Mouse (Mus musculus) MEL (cell line): Measurements from ENCODE around the gene Abcc2. TPM values are rescaled to one million over a fixed set of nuclear protein-coding genes. Genes with fewer than 3 reads are reported as not detected.

Experiments used
- DNase-seq: peaks from one replicate; pipeline ENCODE4 v3.0.0; 2011; ENCODE audit warnings: low read depth, low spot score
- H3K27ac ChIP-seq: 2 replicates; pipeline ENCODE4 v1.5.1; 2012; ENCODE audit warnings: low read depth, mild to moderate bottlenecking, control low read depth, low read length, moderate library complexity; ENCODE audit not compliant: control insufficient read depth
- H3K27me3 ChIP-seq, 2 experiments: fragments of 150-350 bp in 1 of 2; sonication (generic) in 1 of 2; 2 replicates each; pipeline ENCODE4 v1.6.1; 2012; ENCODE audit warnings: low read length in 2 of 2, mild to moderate bottlenecking in 2 of 2, improper control_type of control experiment in 1 of 2, moderate library complexity in 1 of 2; ENCODE audit not compliant: insufficient read depth in 2 of 2, control insufficient read depth in 1 of 2
- H3K36me3 ChIP-seq, 2 experiments: 2 replicates each; pipeline ENCODE4 v1.6.1; 2012 to 2014; ENCODE audit warnings: low read length in 2 of 2, improper control_type of control experiment in 1 of 2, inconsistent platforms in 1 of 2, mild to moderate bottlenecking in 1 of 2; ENCODE audit not compliant: insufficient read depth in 2 of 2, control insufficient read depth in 1 of 2
- H3K4me1 ChIP-seq, 2 experiments: fragments of 150-350 bp in 1 of 2; sonication (generic) in 1 of 2; 2 replicates each; pipeline ENCODE4 v1.6.1; 2012; ENCODE audit warnings: low read length in 2 of 2, improper control_type of control experiment in 1 of 2, mild to moderate bottlenecking in 1 of 2; ENCODE audit not compliant: insufficient read depth in 2 of 2, control insufficient read depth in 1 of 2
- H3K4me3 ChIP-seq, 2 experiments: fragments of 150-350 bp in 1 of 2; sonication (generic) in 1 of 2; 2 replicates each; pipeline ENCODE4 v1.5.1; 2012; ENCODE audit warnings: low read depth in 2 of 2, low read length in 2 of 2, mild to moderate bottlenecking in 2 of 2, moderate library complexity in 2 of 2, control low read depth in 1 of 2, improper control_type of control experiment in 1 of 2; ENCODE audit not compliant: control insufficient read depth in 1 of 2, insufficient read depth in 1 of 2
- H3K79me2 ChIP-seq: 2 replicates; pipeline ENCODE4 v1.6.1; 2012; ENCODE audit warnings: mild to moderate bottlenecking, low read length, moderate library complexity; ENCODE audit not compliant: control insufficient read depth, poor library complexity, insufficient read depth
- H3K9ac ChIP-seq: 2 replicates; pipeline ENCODE4 v1.6.1; 2012; ENCODE audit warnings: low read depth, mild to moderate bottlenecking, control low read depth, low read length, moderate library complexity; ENCODE audit not compliant: control insufficient read depth, poor library complexity, severe bottlenecking
- H3K9me3 ChIP-seq: fragments of 150-350 bp; sonication (generic); replicated peaks from 2 replicates; pipeline ENCODE4 v1.6.1; 2012; ENCODE audit warnings: mild to moderate bottlenecking, low read length, improper control_type of control experiment, moderate library complexity; ENCODE audit not compliant: insufficient read depth
- CTCF ChIP-seq, 3 experiments: IDR thresholded peaks in 2 of 3; conservative IDR thresholded peaks in 1 of 3; 2 replicates each; pipeline ENCODE4 v1.5.1; 2011 to 2012; ENCODE audit warnings: low read length in 3 of 3, low read depth in 2 of 3, mild to moderate bottlenecking in 2 of 3, improper control_type of control experiment in 1 of 3, inconsistent platforms in 1 of 3, mixed read lengths in 1 of 3, moderate library complexity in 1 of 3; ENCODE audit not compliant: control insufficient read depth in 1 of 3, insufficient read depth in 1 of 3, poor library complexity in 1 of 3, severe bottlenecking in 1 of 3
- ELF1 ChIP-seq: IDR thresholded peaks from 2 replicates; pipeline ENCODE4 v1.6.1; 2014; ENCODE audit warnings: low read depth, mild to moderate bottlenecking, inconsistent platforms, low read length, improper control_type of control experiment, moderate library complexity
- EP300 ChIP-seq, 2 experiments: IDR thresholded peaks; 2 replicates each; pipeline ENCODE4 v1.6.1; 2011; ENCODE audit warnings: improper control_type of control experiment in 2 of 2, low read length in 2 of 2, low read depth in 1 of 2, mild to moderate bottlenecking in 1 of 2
- ETS1 ChIP-seq: IDR thresholded peaks from 2 replicates; pipeline ENCODE4 v1.6.1; 2012; ENCODE audit warnings: low read depth, mild to moderate bottlenecking, inconsistent platforms, low read length, improper control_type of control experiment, moderate library complexity
- GABPA ChIP-seq: IDR thresholded peaks from 2 replicates; pipeline ENCODE4 v1.6.1; 2012; ENCODE audit warnings: low read depth, mild to moderate bottlenecking, inconsistent platforms, low read length, improper control_type of control experiment, moderate library complexity
- GATA1 ChIP-seq: IDR thresholded peaks from 2 replicates; pipeline ENCODE4 v1.6.1; 2011; ENCODE audit warnings: low read depth, low read length, improper control_type of control experiment
- KAT2A ChIP-seq: conservative IDR thresholded peaks from 2 replicates; pipeline ENCODE4 v1.6.1; 2012; ENCODE audit warnings: low read depth, low read length, improper control_type of control experiment, inconsistent platforms
- MAFK ChIP-seq: IDR thresholded peaks from 2 replicates; pipeline ENCODE4 v1.6.1; 2011; ENCODE audit warnings: low read depth, mild to moderate bottlenecking, low read length, improper control_type of control experiment, borderline replicate concordance
- MYB ChIP-seq: IDR thresholded peaks from 2 replicates; pipeline ENCODE4 v1.6.1; 2011; ENCODE audit warnings: mild to moderate bottlenecking, low read depth, low read length, improper control_type of control experiment
- NELFE ChIP-seq: IDR thresholded peaks from 2 replicates; pipeline ENCODE4 v1.6.1; 2011; ENCODE audit warnings: low read depth, low read length, improper control_type of control experiment
- RAD21 ChIP-seq: IDR thresholded peaks from 2 replicates; pipeline ENCODE4 v1.6.1; 2011; ENCODE audit warnings: mild to moderate bottlenecking, low read depth, low read length, improper control_type of control experiment
- RCOR1 ChIP-seq: IDR thresholded peaks from 2 replicates; pipeline ENCODE4 v1.6.1; 2012; ENCODE audit warnings: low read depth, mild to moderate bottlenecking, inconsistent platforms, low read length, improper control_type of control experiment
- SIN3A ChIP-seq: IDR thresholded peaks from 2 replicates; pipeline ENCODE4 v1.6.1; 2012; ENCODE audit warnings: low read length, improper control_type of control experiment, inconsistent platforms
- SMC3 ChIP-seq: IDR thresholded peaks from 2 replicates; pipeline ENCODE4 v1.6.1; 2011; ENCODE audit warnings: low read depth, low read length, improper control_type of control experiment
- TCF12 ChIP-seq: IDR thresholded peaks from 2 replicates; pipeline ENCODE4 v1.6.1; 2014; ENCODE audit warnings: low read depth, mild to moderate bottlenecking, inconsistent platforms, low read length, improper control_type of control experiment, moderate library complexity
- USF1 ChIP-seq: IDR thresholded peaks from 2 replicates; pipeline ENCODE4 v1.6.1; 2014; ENCODE audit warnings: low read depth, mild to moderate bottlenecking, inconsistent platforms, low read length, improper control_type of control experiment, moderate library complexity
- USF2 ChIP-seq, 2 experiments: IDR thresholded peaks; 2 replicates each; pipeline ENCODE4 v1.6.1; 2011 to 2012; ENCODE audit warnings: improper control_type of control experiment in 2 of 2, low read length in 2 of 2, borderline replicate concordance in 1 of 2, inconsistent platforms in 1 of 2, low read depth in 1 of 2, mild to moderate bottlenecking in 1 of 2; ENCODE audit not compliant: insufficient read depth in 1 of 2
- ZC3H11A ChIP-seq: IDR thresholded peaks from 2 replicates; pipeline ENCODE4 v1.6.1; 2012; ENCODE audit warnings: low read depth, mild to moderate bottlenecking, inconsistent platforms, low read length, improper control_type of control experiment
- ZMIZ1 ChIP-seq: IDR thresholded peaks from 2 replicates; pipeline ENCODE4 v1.6.1; 2012; ENCODE audit warnings: low read depth, mild to moderate bottlenecking, inconsistent platforms, low read length, improper control_type of control experiment, moderate library complexity
- ZNF384 ChIP-seq: IDR thresholded peaks from 2 replicates; pipeline ENCODE4 v1.6.1; 2012; ENCODE audit warnings: low read depth, mild to moderate bottlenecking, inconsistent platforms, low read length, improper control_type of control experiment
- polyA plus RNA-seq, 2 experiments: library from polyadenylated mRNA; stranded (reverse) in 1 of 2; unstranded in 1 of 2; fragments of >175 nt in 1 of 2; fragments of >200 nt in 1 of 2; gene quantifications; 2 replicates each; pipeline versions ENCODE4 v1.2.1 to v1.2.4; 2012; ENCODE audit warnings: low replicate concordance in 2 of 2, low read depth in 1 of 2; ENCODE audit not compliant: insufficient read length in 2 of 2, insufficient read depth in 1 of 2, missing spikeins in 1 of 2
- total RNA-seq: library from RNA; depleted of rRNA; stranded (reverse); fragments of 300-350 nt; gene quantifications from 2 replicates; pipeline ENCODE4 v1.2.3, GENCODE M21; 2012

Abcc2 gene
- total and polyA plus RNA-seq, 3 experiments = 0.04 TPM; not detected in 2

DNA sequence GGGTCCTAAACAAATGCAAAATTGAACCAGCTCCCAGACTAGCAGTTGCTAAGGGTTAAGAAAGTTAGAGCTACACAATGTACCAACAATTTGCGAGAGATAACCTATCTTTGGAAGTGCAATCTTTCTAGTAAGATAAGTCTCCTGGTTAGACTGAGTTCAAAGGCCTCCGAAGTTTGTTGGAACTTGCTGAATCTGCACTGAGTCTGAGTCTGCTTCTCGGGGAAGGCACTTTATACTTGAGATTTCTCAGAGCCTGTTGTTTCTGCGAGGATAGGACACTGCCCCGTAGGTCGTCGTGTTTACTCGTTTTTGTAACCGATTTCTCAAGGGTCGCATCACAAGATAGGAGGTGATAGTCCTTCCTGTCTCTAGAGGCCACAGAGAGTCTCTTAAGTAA is 6.6 kb upstream of the Abcc2 start:
- H3K79me2 ChIP-seq = no peaks in the 10 kb centered on the region
- H3K4me3 ChIP-seq = no peak overlapping the region
- no peaks in the 10 kb centered on the region; a peak in 1 of 4 replicates for H3K27me3 ChIP-seq
- no peak overlapping the region for H3K9ac ChIP-seq
- H3K36me3 ChIP-seq = peaks cover 0 to 24% of the 10 kb centered on the region in 2 experiments; a peak in 2 of 4 replicates
- DNase-seq = no peak
- TF ChIP-seq ETS1 (peak; percentile 34; the same call in 1 of the 2 replicates), TCF12 (peak; percentile 32; the same call in 1 of the 2 replicates), SMC3 (no peak), ZC3H11A (0 out of 2 replicates have a peak, but pooled peaks have one; percentile 4), GATA1 (peak; percentile 70), EP300 (IDR thresholded peaks at IDR 0.05; ENCODE audit: low read depth in 1 of 2, low read length in 2 of 2) (peak; percentile 35 to 45; a peak in 2 of 4 replicates)
- H3K27ac ChIP-seq = no peak overlapping the region
- H3K9me3 ChIP-seq = no peaks in the 10 kb centered on the region
- peaks cover 6 to 22% of the 10 kb centered on the region in 2 experiments for H3K4me1 ChIP-seq

- DNase-seq = no peak
- no peak overlapping the region for H3K9ac ChIP-seq
- no peak overlapping the region for H3K27ac ChIP-seq
- H3K79me2 ChIP-seq = no peaks in the 10 kb centered on the region
- peaks cover 3 to 22% of the 10 kb centered on the region in 2 experiments; a peak in 3 of 4 replicates for H3K4me1 ChIP-seq
- TF ChIP-seq KAT2A (no peak), TCF12 (no peak), USF1 (no peak), ZMIZ1 (no peak), ZC3H11A (no peak), ZNF384 (no peak), GABPA (no peak), SIN3A (no peak), MAFK (no peak), RCOR1 (no peak), USF2 (IDR thresholded peaks at IDR 0.05; ENCODE audit: borderline replicate concordance in 1 of 2, insufficient read depth in 1 of 2, low read depth in 1 of 2, low read length in 2 of 2) (no peak), ELF1 (no peak), CTCF (IDR thresholded peaks at IDR 0.05 in 2 of 3, conservative IDR thresholded peaks at IDR 0.05 in 1 of 3; ENCODE audit: control insufficient read depth in 1 of 3, insufficient read depth in 1 of 3, low read depth in 2 of 3, low read length in 3 of 3, poor library complexity in 1 of 3, severe bottlenecking in 1 of 3) (no peak), MYB (no peak), EP300 (IDR thresholded peaks at IDR 0.05; ENCODE audit: low read depth in 1 of 2, low read length in 2 of 2) (no peak), ETS1 (no peak), RAD21 (no peak), NELFE (no peak)
- TF ChIP-seq, all 39 proteins: peak for 0
- Histone ChIP-seq H3K4me3 (no peak overlapping the region), H3K9me3 (no peaks in the 10 kb centered on the region), H3K36me3 (peaks cover 0 to 19% of the 10 kb centered on the region in 2 experiments; a peak in 2 of 4 replicates), H3K27me3 (no peaks in the 10 kb centered on the region; a peak in 1 of 4 replicates)
These were observed 5.4 kb upstream of the Abcc2 start for GRCm38 (mm10) chr19:43776561-43776960.
